Mouse (Mus musculus) bone marrow macrophage, adult 2 months (primary cell): ENCODE measurements around the gene Adcy6.

ENCODE experiments used
- CTCF ChIP-seq: IDR thresholded peaks from 2 replicates; pipeline ENCODE4 v1.5.1; 2012; ENCODE audit warnings: low read depth, mild to moderate bottlenecking, low read length, moderate library complexity
- POLR2A ChIP-seq: IDR thresholded peaks from 2 replicates; pipeline ENCODE4 v1.6.1; 2012; ENCODE audit warnings: mild to moderate bottlenecking, low read depth, low read length, borderline replicate concordance

DNA sequence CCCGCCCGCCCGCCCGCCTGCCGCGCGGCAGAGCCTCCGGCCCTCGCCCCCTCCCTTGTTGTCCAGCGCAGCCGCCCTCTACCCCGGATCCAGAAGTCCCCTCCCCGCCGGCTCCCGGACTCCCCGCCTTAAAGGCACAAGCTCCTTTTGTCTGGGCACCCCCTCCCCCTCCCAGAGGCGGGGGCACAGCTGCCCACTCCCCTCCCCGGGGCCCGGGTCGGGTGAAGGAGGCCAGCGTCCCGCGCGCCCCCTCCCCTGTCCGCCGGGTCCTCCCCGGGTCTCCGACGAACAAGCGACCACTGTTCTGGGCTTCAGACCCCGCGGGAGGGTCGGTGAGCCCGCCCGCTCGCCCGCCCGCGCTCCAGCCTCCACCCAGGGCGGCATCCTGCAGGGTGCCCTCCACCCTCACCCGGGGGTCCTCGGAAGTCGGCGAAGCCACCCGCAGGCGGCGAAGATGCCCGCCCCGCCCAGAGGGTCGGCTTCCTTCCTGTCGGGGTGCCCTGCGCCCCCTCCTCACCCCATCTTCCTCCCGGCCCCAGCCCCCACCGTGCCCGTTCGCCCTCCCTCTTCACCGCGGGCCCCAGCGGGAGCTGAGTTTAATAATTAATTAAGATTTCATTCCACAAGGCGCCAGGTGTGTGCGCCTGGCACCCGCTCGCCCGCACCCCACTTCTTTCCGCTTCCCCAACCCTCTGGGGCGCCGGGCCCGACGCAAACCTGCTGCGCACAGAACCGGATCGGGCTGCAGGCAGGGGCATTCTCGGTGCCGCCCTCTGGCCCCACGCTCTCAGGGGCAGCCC is at the start of gene Adcy6:
- TF ChIP-seq POLR2A (no peak), CTCF (no peak)
